17 mouse cellular contexts compared by ENCODE assay signal in the genomic region with DNA sequence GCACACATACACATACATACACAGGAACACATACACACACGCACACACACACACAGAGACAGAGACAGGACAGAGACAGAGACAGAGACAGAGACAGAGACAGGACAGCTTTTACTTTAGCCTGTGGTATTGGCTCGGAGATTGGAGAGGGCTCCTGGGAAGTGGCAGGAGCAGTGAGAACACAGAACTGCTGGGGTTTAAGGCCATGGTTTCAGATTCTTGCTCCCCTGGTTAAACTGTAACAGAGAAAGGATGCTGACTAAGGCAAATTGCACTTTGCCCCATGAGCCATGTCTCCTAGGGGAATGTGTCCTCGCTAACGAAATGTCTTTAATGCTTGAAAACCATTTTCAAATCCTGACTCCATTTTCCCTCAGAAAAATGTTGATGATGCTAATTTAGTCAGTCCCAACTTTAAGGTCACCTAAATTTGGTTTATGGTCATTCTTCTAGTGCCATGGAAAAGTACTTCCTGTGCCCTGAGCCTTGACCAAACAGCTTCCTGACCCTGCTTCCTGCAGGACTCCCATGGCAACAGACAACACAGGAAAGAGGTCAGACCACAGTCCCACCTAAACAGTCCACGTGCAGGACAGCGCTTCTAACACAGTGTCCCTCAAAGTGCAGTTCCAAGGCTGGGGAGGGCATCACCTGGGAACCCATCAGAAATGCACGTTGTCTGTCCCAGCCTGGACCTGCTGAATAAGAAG.
DNase-seq lines count a peak whose midpoint lies in the region; ATAC-seq and TF ChIP-seq lines count a peak whose summit lies in the region.
"Had no signal": no experiment of that assay in that cellular context is flagged by ENCODE, and none has a peak within 500 bp of the region (broad histone marks: within the 10 kb centered on the region; RNA-seq: fewer than 3 reads in every experiment).

No protein-coding gene starts in this region.

- H3K9me3 ChIP-seq in intestine, embryonic 16.5 days (ENCODE audit: control insufficient read depth, low read length), result no peaks in the 10 kb centered on the region
- H3K9me3 ChIP-seq in kidney, postnatal 0 days (replicated peaks; ENCODE audit: low read length), result no peaks in the 10 kb centered on the region
- no peaks in the 10 kb centered on the region for H3K9me3 ChIP-seq in liver, embryonic 15.5 days (replicated peaks)
- H3K9me3 ChIP-seq in hindbrain, postnatal 0 days (ENCODE audit: low read length), result no peaks in the 10 kb centered on the region
- H3K9me3 ChIP-seq in midbrain, embryonic 14.5 days (ENCODE audit: control insufficient read depth, low read length), result no peaks in the 10 kb centered on the region
- H3K9me3 ChIP-seq: embryonic facial prominence, embryonic 13.5 days; forebrain, embryonic 13.5 days; limb, embryonic 12.5 days had no signal

- ATAC-seq in intestine, embryonic 16.5 days, result peak; percentile 88
- ATAC-seq in kidney, postnatal 0 days (replicated peaks; ENCODE audit: low FRiP score, low read depth), result peak; percentile 82
- peak; percentile 77 for ATAC-seq in liver, embryonic 15.5 days (ENCODE audit: insufficient read depth)
- no peak for ATAC-seq in monocyte, adult 5-6 weeks (replicated peaks; ENCODE audit: insufficient number of reproducible peaks, low FRiP score, low TSS enrichment, poor library complexity, severe bottlenecking)
- ATAC-seq in hindbrain, postnatal 0 days, result no peak
- ATAC-seq in midbrain, embryonic 14.5 days (ENCODE audit: low FRiP score, low TSS enrichment), result no peak
- ATAC-seq: forebrain, embryonic 13.5 days; hindbrain, embryonic 16.5 days had no signal

- H3K4me2 ChIP-seq in intestine, embryonic 16.5 days (ENCODE audit: low read depth, low read length), result 0 out of 2 replicates have a peak overlapping the region, but pooled peaks have one; percentile 2
- H3K4me2 ChIP-seq in kidney, postnatal 0 days (ENCODE audit: low read length), result no peak overlapping the region
- peak overlapping the region; percentile 28; the same call in 1 of the 2 replicates for H3K4me2 ChIP-seq in liver, embryonic 15.5 days
- no peak overlapping the region for H3K4me2 ChIP-seq in hindbrain, postnatal 0 days (ENCODE audit: low read depth, low read length)
- H3K4me2 ChIP-seq in midbrain, embryonic 14.5 days (ENCODE audit: low read length), result no peak overlapping the region
- H3K4me2 ChIP-seq: embryonic facial prominence, embryonic 13.5 days; forebrain, embryonic 13.5 days; limb, embryonic 12.5 days had no signal

- H3K27me3 ChIP-seq in intestine, embryonic 16.5 days (replicated peaks; ENCODE audit: control insufficient read depth, insufficient read depth, low read length), result no peaks in the 10 kb centered on the region
- H3K27me3 ChIP-seq in kidney, postnatal 0 days (ENCODE audit: insufficient read depth, low read length), result no peaks in the 10 kb centered on the region
- no peaks in the 10 kb centered on the region for H3K27me3 ChIP-seq in liver, embryonic 15.5 days
- no peaks in the 10 kb centered on the region for H3K27me3 ChIP-seq in hindbrain, postnatal 0 days (ENCODE audit: insufficient read depth, low read length)
- H3K27me3 ChIP-seq in midbrain, embryonic 14.5 days (ENCODE audit: control insufficient read depth, insufficient read depth, low read length), result peaks cover 4% of the 10 kb centered on the region; the same call in 1 of the 2 replicates
- H3K27me3 ChIP-seq: embryonic facial prominence, embryonic 13.5 days; forebrain, embryonic 13.5 days; limb, embryonic 12.5 days had no signal

- H3K9ac ChIP-seq in intestine, embryonic 16.5 days (ENCODE audit: low read depth, low read length), result no peak overlapping the region
- H3K9ac ChIP-seq in kidney, postnatal 0 days (ENCODE audit: low read depth, low read length), result no peak overlapping the region
- no peak overlapping the region for H3K9ac ChIP-seq in liver, embryonic 15.5 days
- no peak overlapping the region for H3K9ac ChIP-seq in hindbrain, postnatal 0 days (replicated peaks; ENCODE audit: low read length)
- H3K9ac ChIP-seq in midbrain, embryonic 14.5 days (replicated peaks; ENCODE audit: low read length), result no peak overlapping the region
- H3K9ac ChIP-seq: embryonic facial prominence, embryonic 13.5 days; forebrain, embryonic 13.5 days; limb, embryonic 12.5 days had no signal

- 0 out of 2 replicates have a peak overlapping the region, but pooled peaks have one; percentile 6 for H3K27ac ChIP-seq in gastrocnemius, adult 2 months
- H3K27ac ChIP-seq in intestine, embryonic 16.5 days (ENCODE audit: low read length), result peak overlapping the region; percentile 52
- no peak overlapping the region for H3K27ac ChIP-seq in kidney, postnatal 0 days
- peak overlapping the region; percentile 51 for H3K27ac ChIP-seq in liver, embryonic 15.5 days (replicated peaks)
- H3K27ac ChIP-seq in hindbrain, postnatal 0 days, result no peak overlapping the region
- no peak overlapping the region for H3K27ac ChIP-seq in midbrain, embryonic 14.5 days (replicated peaks; ENCODE audit: low read depth, low read length)
- H3K27ac ChIP-seq: embryonic facial prominence, embryonic 13.5 days; forebrain, embryonic 13.5 days; limb, embryonic 12.5 days had no signal

- intact Hi-C loops in gastrocnemius, adult 2 months (cut with DNase I), result no loop called here
- intact Hi-C loops in gastrocnemius, postnatal 14 days (cut with DNase I; ENCODE audit: low total_unique reads), result no loop called here

- H3K4me1 ChIP-seq in intestine, embryonic 16.5 days (ENCODE audit: control insufficient read depth, insufficient read depth, low read length), result peaks cover 6% of the 10 kb centered on the region; the same call in 1 of the 2 replicates
- H3K4me1 ChIP-seq in kidney, postnatal 0 days (replicated peaks; ENCODE audit: insufficient read depth, low read length), result no peaks in the 10 kb centered on the region
- peaks cover 5% of the 10 kb centered on the region; the same call in 1 of the 2 replicates for H3K4me1 ChIP-seq in liver, embryonic 15.5 days (replicated peaks)
- no peaks in the 10 kb centered on the region for H3K4me1 ChIP-seq in hindbrain, postnatal 0 days (ENCODE audit: insufficient read depth, low read length)
- peaks cover 24% of the 10 kb centered on the region for H3K4me1 ChIP-seq in midbrain, embryonic 14.5 days (ENCODE audit: control insufficient read depth, insufficient read depth, low read length)
- H3K4me1 ChIP-seq: limb, embryonic 12.5 days had no signal

- TF ChIP-seq CTCF in gastrocnemius, adult 2 months (IDR thresholded peaks at IDR 0.05), result no peak
- TF ChIP-seq CTCF in kidney, postnatal 0 days (IDR thresholded peaks at IDR 0.05; ENCODE audit: low read depth), result no peak
- no peak for TF ChIP-seq CTCF in hindbrain, postnatal 0 days (IDR thresholded peaks at IDR 0.05; ENCODE audit: low read depth)

- DNase-seq in gastrocnemius, adult 2 months, result no peak
- DNase-seq in gastrocnemius, postnatal 14 days, result no peak
- peak; percentile 53 for DNase-seq in kidney, postnatal 0 days (ENCODE audit: low spot score)
- DNase-seq in hindbrain, postnatal 0 days (ENCODE audit: low spot score), result no peak
- no peak for DNase-seq in midbrain, embryonic 14.5 days
- DNase-seq: cerebellum, postnatal 25 days; gastrocnemius, postnatal 25 days; lung, postnatal 4 days; right cerebral cortex, postnatal 25 days; thymus, postnatal 4 days had no signal

- H3K36me3 ChIP-seq in intestine, embryonic 16.5 days (ENCODE audit: control insufficient read depth, insufficient read depth, low read length), result no peaks in the 10 kb centered on the region
- H3K36me3 ChIP-seq in kidney, postnatal 0 days (ENCODE audit: insufficient read depth, low read length), result no peaks in the 10 kb centered on the region
- no peaks in the 10 kb centered on the region for H3K36me3 ChIP-seq in liver, embryonic 15.5 days (replicated peaks)
- no peaks in the 10 kb centered on the region for H3K36me3 ChIP-seq in hindbrain, postnatal 0 days (ENCODE audit: insufficient read depth, low read length)
- H3K36me3 ChIP-seq in midbrain, embryonic 14.5 days (ENCODE audit: control insufficient read depth, insufficient read depth, low read length), result no peaks in the 10 kb centered on the region
- H3K36me3 ChIP-seq: embryonic facial prominence, embryonic 13.5 days; limb, embryonic 12.5 days had no signal

- 57% methylated on average over 7 of the region's 7 CpGs for WGBS in intestine, embryonic 16.5 days
- WGBS in kidney, postnatal 0 days, result 52% methylated on average over 7 of the region's 7 CpGs
- 42% methylated on average over 7 of the region's 7 CpGs for WGBS in liver, embryonic 15.5 days (ENCODE audit: insufficient replicate concordance)
- 82% methylated on average over 7 of the region's 7 CpGs for WGBS in hindbrain, postnatal 0 days
- WGBS in midbrain, embryonic 14.5 days, result 83% methylated on average over 7 of the region's 7 CpGs

- no peak overlapping the region for H3K4me3 ChIP-seq in gastrocnemius, adult 2 months
- no peak overlapping the region for H3K4me3 ChIP-seq in intestine, embryonic 16.5 days (ENCODE audit: low read length)
- no peak overlapping the region for H3K4me3 ChIP-seq in kidney, postnatal 0 days (replicated peaks; ENCODE audit: low read depth, low read length)
- no peak overlapping the region for H3K4me3 ChIP-seq in liver, embryonic 15.5 days (replicated peaks)
- H3K4me3 ChIP-seq in hindbrain, postnatal 0 days (ENCODE audit: low read length), result no peak overlapping the region
- H3K4me3 ChIP-seq in midbrain, embryonic 14.5 days (replicated peaks; ENCODE audit: low read depth, low read length), result no peak overlapping the region
- H3K4me3 ChIP-seq: embryonic facial prominence, embryonic 13.5 days; forebrain, embryonic 13.5 days; limb, embryonic 12.5 days had no signal

Comparison
In these comparisons a context has a peak if more than half of its experiments do, and no peak if none do; other contexts are left out.
1. H3K27ac ChIP-seq: peak in gastrocnemius, adult 2 months (single experiment), intestine, embryonic 16.5 days (single experiment) and liver, embryonic 15.5 days (single experiment); none in kidney, postnatal 0 days (single experiment), hindbrain, postnatal 0 days (single experiment) and midbrain, embryonic 14.5 days (single experiment).
2. ATAC-seq: peak in intestine, embryonic 16.5 days (single experiment), kidney, postnatal 0 days (single experiment) and liver, embryonic 15.5 days (single experiment); none in monocyte, adult 5-6 weeks (single experiment), hindbrain, postnatal 0 days (single experiment) and midbrain, embryonic 14.5 days (single experiment).
3. H3K4me2 ChIP-seq: peak in intestine, embryonic 16.5 days (single experiment) and liver, embryonic 15.5 days (single experiment); none in kidney, postnatal 0 days (single experiment), hindbrain, postnatal 0 days (single experiment) and midbrain, embryonic 14.5 days (single experiment).